Mouse (Mus musculus) spleen, adult 2 months (tissue): ENCODE measurements around the gene Tacc2.

Source experiments
- CTCF ChIP-seq: fragments of 200-500 bp; IDR thresholded peaks from 2 replicates; pipeline ENCODE4 v1.5.1; 2011; ENCODE audit warnings: mild to moderate bottlenecking, inconsistent platforms; ENCODE audit not compliant: insufficient read depth, insufficient read length, insufficient replicate concordance; ENCODE audit errors: extremely low read depth
- POLR2A ChIP-seq: fragments of 200-500 bp; IDR thresholded peaks from 2 replicates; pipeline ENCODE4 v1.6.1; 2011; ENCODE audit warnings: low read depth, low read length, inconsistent platforms

- no peak for TF ChIP-seq CTCF
- TF ChIP-seq POLR2A = no peak
These were observed 23.9 kb upstream of the Tacc2 start for GRCm38 (mm10) chr7:130553321-130553720.
